Mouse (Mus musculus) intestine, embryonic 14.5 days (tissue): ENCODE data around the gene Dlat. TPM values are rescaled to one million over a fixed set of nuclear protein-coding genes. Genes with fewer than 3 reads are reported as not detected.

Source experiments
- ATAC-seq: fragments of 200-750 bp; cut with Nextera tagmentation; replicated peaks from 2 replicates; pipeline ENCODE4 v1.8.0; 2017; ENCODE audit warnings: low read depth, moderate number of reproducible peaks, moderate TSS enrichment, moderate library complexity; ENCODE audit not compliant: low FRiP score, low TSS enrichment
- DNase-seq: peaks from one replicate; pipeline ENCODE4 v3.0.0-alpha.2; 2018; ENCODE audit warnings: low spot score
- H3K27ac ChIP-seq: fragments of 300-500 bp; sonication (generic); 2 replicates; pipeline ENCODE4 v1.5.1; 2014; ENCODE audit warnings: low read depth, mild to moderate bottlenecking, control low read depth
- H3K27me3 ChIP-seq: fragments of 300-500 bp; sonication (generic); replicated peaks from 2 replicates; pipeline ENCODE4 v1.6.1; 2014; ENCODE audit warnings: low read length, control low read depth; ENCODE audit not compliant: control insufficient read depth, insufficient read depth
- H3K36me3 ChIP-seq: fragments of 300-500 bp; sonication (generic); 2 replicates; pipeline ENCODE4 v1.6.1; 2014; ENCODE audit warnings: low read length, control low read depth; ENCODE audit not compliant: control insufficient read depth, insufficient read depth
- H3K4me1 ChIP-seq: fragments of 300-500 bp; sonication (generic); replicated peaks from 2 replicates; pipeline ENCODE4 v1.6.1; 2014; ENCODE audit warnings: low read length, control low read depth, mixed read lengths; ENCODE audit not compliant: control insufficient read depth, insufficient read depth
- H3K4me2 ChIP-seq: fragments of 300-500 bp; sonication (generic); 2 replicates; pipeline ENCODE4 v1.6.1; 2014; ENCODE audit warnings: low read length
- H3K4me3 ChIP-seq: fragments of 300-500 bp; sonication (generic); 2 replicates; pipeline ENCODE4 v1.5.1; 2014; ENCODE audit warnings: low read depth, low read length, control low read depth, mixed read lengths
- H3K9ac ChIP-seq: fragments of 300-500 bp; sonication (generic); 2 replicates; pipeline ENCODE4 v1.6.1; 2014; ENCODE audit warnings: mild to moderate bottlenecking, low read length
- H3K9me3 ChIP-seq: fragments of 300-500 bp; sonication (generic); 2 replicates; pipeline ENCODE4 v1.6.1; 2016; ENCODE audit warnings: low read length, control low read depth; ENCODE audit not compliant: control insufficient read depth
- WGBS: fragments of 180-500 bp; shearing (Covaris S2); extraction: QIAGEN DNeasy Blood & Tissue Kit; methylation state at CpG from one replicate; pipeline ENCODE4 v1.1.7; 2014; 5-methylcytosine and 5-hydroxymethylcytosine counted together
- polyA plus RNA-seq: library from polyadenylated mRNA; unstranded; fragments of >200 nt; fragmentation: Nextera tagmentation; extraction: Ambion mirVana; gene quantifications from 2 replicates; pipeline ENCODE4 v1.2.1, GENCODE M21; 2014

Dlat gene
- polyA plus RNA-seq, 1 experiment from 2014 or later, result 60.9 TPM

DNA sequence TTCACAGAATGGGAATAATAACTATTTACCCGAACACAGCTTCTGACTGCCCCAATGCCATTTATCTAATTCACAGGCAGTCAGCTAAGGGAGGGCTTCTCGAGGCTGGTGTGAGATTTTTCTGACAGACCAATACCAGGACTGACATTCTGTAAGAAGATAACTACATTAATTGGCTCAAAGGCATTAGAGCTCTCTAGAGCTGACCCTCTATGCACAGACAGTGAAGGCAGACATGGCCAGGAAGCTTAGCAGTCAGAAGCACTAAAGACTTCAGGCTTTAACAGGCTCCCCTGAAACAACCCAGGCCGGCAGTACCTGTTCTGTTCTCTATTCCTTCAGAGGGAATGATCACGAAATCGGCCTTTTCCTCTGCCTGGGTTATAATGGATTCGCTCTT lies 35.6 kb upstream of the Dlat start:
- peaks cover 14% of the 10 kb centered on the region; the same call in 1 of the 2 replicates for H3K27me3 ChIP-seq
- H3K27ac ChIP-seq, result no peak overlapping the region
- H3K9ac ChIP-seq, result no peak overlapping the region
- H3K4me3 ChIP-seq, result no peak overlapping the region
- no peaks in the 10 kb centered on the region for H3K9me3 ChIP-seq
- WGBS, result 87% methylated on average over 6 of the region's 6 CpGs
- H3K4me2 ChIP-seq, result no peak overlapping the region
- DNase-seq (no peak), ATAC-seq (no peak)
- no peaks in the 10 kb centered on the region for H3K36me3 ChIP-seq
- peaks cover 11% of the 10 kb centered on the region for H3K4me1 ChIP-seq

DNA sequence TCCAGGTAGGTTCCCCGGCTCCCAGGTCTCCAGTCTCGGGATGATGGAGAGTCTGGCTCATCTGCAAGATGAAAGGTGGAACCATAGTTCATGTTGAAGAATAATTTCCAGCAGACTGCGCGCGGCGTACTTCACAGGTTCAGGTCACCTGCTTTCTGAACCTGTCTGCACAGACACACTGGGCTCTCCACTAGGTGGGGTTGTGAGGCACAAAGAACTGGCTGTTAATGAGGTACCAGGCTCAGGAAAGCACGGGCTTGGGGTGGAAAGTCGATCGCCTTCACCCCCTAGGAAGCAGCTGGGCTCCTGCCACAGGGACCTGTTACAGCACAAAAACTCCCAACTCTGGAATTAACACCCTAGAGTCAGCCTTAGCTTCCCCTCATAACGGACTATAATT lies 34.1 kb upstream of the Dlat start:
- DNase-seq (peak; percentile 71), ATAC-seq (peak; percentile 37; the same call in 1 of the 2 replicates)
- Histone ChIP-seq H3K27ac (no peak overlapping the region), H3K4me1 (peaks cover 11% of the 10 kb centered on the region), H3K27me3 (0 out of 2 replicates have a peak, but pooled peaks cover 8% of the 10 kb centered on the region), H3K9me3 (no peaks in the 10 kb centered on the region), H3K4me2 (0 out of 2 replicates have a peak overlapping the region, but pooled peaks have one; percentile 7), H3K9ac (no peak overlapping the region), H3K36me3 (0 out of 2 replicates have a peak, but pooled peaks cover 3% of the 10 kb centered on the region), H3K4me3 (no peak overlapping the region)
- 18% methylated on average over 10 of the region's 10 CpGs for WGBS

DNA sequence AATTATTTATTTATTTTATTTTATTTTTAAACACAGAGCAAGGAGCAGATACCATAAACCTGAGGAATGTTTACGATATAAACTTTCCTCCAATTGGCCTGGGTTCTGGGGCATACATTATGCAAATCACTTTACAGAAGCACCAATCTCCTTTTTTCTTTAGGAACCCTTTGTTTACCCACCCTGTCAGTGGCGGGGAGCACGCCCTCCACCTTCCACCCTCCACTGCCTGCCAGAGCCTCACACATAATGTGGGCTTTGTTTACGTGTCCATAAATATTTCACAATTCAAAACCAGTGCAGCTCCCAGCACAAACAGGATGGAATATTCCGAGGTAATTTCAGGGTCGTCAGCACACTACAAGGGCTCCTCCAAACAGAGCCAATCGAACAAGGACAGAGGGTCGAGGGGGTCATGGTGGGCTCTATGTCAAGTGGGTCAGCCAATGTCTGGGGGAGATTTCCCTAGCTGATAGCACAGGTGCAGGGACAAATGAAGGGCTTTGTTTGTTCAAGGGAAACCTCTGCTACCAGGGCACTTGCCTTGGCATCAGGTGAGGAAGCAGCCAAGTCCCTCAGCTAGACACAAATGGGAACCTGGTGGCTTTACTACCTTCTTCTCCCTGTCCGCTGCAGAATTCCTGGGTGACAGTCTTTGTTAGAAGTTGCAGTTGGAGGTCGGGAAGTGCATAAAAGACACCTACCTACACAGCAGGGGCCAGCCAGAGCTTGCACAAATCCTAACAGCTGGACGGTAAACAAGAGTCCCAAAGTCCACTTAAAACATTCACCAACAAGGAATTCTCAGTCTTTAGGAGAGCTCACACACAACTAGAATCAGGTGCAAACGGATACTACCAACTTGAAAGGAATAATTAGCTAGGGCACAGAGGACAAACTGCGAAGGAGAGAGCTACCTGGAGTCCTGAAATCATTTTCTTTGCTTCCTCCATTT lies 33.3 kb upstream of the Dlat start:
- Histone ChIP-seq H3K27me3 (0 out of 2 replicates have a peak, but pooled peaks cover 2% of the 10 kb centered on the region), H3K36me3 (0 out of 2 replicates have a peak, but pooled peaks cover 6% of the 10 kb centered on the region), H3K4me1 (peaks cover 6% of the 10 kb centered on the region), H3K4me3 (no peak overlapping the region), H3K4me2 (0 out of 2 replicates have a peak overlapping the region, but pooled peaks have one; percentile 9), H3K9ac (no peak overlapping the region), H3K9me3 (no peaks in the 10 kb centered on the region), H3K27ac (no peak overlapping the region)
- no peak for DNase-seq
- 28% methylated on average over 13 of the region's 13 CpGs for WGBS
- peak; percentile 69 for ATAC-seq

DNA sequence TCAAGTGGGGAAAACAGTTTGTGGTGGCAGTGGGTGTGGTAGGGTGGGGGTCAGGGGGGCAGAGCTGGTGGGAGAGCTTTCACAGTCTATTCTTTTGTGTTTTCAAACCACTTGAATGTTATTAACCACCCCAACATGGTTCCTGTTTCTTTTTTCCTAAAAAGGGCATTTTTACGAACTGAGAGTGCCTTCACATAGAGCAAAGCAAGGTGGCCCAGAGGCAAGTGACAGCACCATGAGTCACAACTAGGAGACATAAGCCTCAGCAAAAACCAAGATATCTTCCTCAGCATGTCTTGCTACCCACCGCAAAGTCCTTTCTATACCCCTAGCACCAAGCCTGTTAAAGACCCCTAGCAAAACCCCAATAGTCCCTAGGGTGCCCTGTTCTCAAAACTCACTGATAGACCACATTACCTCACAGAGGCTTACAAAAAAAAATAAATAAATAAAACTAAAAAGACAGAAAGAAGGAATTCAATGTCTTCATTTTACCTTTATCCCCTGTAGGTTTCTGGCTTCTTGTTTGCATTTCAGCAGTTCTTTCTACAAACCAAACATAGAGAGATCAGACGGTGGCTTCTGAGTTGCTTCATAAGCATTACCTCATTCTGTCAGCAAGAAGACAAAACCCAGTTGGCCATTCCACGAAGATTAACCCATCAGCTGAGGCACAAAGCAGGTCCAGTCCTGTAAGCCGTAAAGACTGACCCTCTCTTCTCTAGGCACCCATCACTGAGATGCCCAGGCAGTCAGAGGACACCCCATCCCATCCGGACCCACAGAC lies 27.5 kb upstream of the Dlat start:
- H3K4me1 ChIP-seq, result no peaks in the 10 kb centered on the region
- no peak overlapping the region for H3K27ac ChIP-seq
- DNase-seq (no peak), ATAC-seq (no peak)
- 63% methylated on average over 6 of the region's 6 CpGs for WGBS
- peaks cover 12% of the 10 kb centered on the region; the same call in 1 of the 2 replicates for H3K36me3 ChIP-seq
- no peaks in the 10 kb centered on the region for H3K27me3 ChIP-seq
- no peaks in the 10 kb centered on the region for H3K9me3 ChIP-seq
- no peak overlapping the region for H3K9ac ChIP-seq
- no peak overlapping the region for H3K4me2 ChIP-seq
- H3K4me3 ChIP-seq, result no peak overlapping the region

DNA sequence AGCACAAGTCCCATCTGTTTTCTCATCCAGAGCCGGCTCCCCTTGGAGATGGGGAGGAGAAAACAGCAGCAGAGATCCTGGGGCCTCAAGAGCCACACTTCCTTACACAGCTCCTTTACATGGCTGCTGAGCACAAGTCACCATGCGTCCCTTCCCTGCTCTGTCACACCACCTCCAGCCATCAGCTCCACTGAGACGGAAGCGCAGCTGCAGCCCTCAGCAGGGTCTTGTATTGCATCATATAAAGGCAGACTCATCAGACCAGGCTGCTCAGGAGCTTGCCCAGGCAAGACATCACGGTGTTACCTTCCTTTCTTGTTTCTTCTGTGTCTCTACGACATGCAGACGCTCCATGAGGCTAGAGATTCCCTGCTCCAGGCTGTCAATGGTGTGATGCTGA lies 22.1 kb upstream of the Dlat start:
- DNase-seq, result no peak
- no peak overlapping the region for H3K4me2 ChIP-seq
- 73% methylated on average over 7 of the region's 7 CpGs for WGBS
- H3K4me3 ChIP-seq, result no peak overlapping the region
- H3K9me3 ChIP-seq, result no peaks in the 10 kb centered on the region
- no peak overlapping the region for H3K9ac ChIP-seq
- H3K4me1 ChIP-seq, result no peaks in the 10 kb centered on the region
- H3K27ac ChIP-seq, result no peak overlapping the region
- H3K27me3 ChIP-seq, result no peaks in the 10 kb centered on the region
- ATAC-seq, result no peak
- H3K36me3 ChIP-seq, result peaks cover 6% of the 10 kb centered on the region; the same call in 1 of the 2 replicates

DNA sequence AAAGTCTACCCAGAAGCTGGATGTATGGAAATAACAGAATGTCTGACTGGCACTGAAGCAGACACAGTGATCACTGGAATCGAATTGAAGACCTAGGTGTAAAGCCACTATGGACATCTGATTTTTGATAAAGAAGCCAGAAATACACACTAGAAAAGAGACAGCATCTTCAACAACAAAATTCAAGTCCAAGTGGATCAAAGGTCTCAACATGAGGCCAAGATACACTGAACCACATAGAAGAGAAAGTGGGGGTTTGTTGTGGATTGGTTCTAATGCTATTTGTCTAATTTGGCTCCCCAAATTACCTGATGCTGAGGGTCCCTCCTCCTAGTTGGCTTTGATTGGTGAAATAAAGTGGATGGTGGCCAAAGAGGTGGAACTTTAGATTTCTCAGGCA lies 19.8 kb upstream of the Dlat start:
- Histone ChIP-seq H3K9me3 (no peaks in the 10 kb centered on the region), H3K27ac (no peak overlapping the region), H3K27me3 (no peaks in the 10 kb centered on the region), H3K4me2 (no peak overlapping the region), H3K36me3 (peaks cover 5% of the 10 kb centered on the region; the same call in 1 of the 2 replicates), H3K9ac (no peak overlapping the region), H3K4me1 (no peaks in the 10 kb centered on the region), H3K4me3 (no peak overlapping the region)
- ATAC-seq (no peak), DNase-seq (no peak)
- WGBS, result 84% methylated on average over 1 of the region's 1 CpGs

DNA sequence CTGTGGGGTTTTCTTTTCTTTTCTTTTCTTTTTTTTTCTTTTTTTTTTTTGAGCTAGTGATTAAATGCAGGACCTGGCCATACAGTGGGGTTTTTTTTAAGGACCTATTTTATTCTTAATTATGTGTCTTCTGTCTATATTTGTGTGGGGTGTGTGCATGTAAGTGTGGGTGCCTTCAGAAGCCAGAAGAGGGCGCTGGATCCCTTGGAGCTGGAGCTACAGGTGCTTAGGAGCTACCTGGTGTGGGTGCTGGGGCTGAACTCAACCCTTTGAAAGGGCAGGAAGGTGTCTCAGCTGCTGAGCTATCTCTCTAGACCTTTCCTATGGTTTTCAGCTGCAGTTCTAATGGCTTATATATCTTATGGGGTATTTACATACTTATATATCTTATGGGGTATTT lies 15.2 kb upstream of the Dlat start:
- Histone ChIP-seq H3K4me2 (no peak overlapping the region), H3K4me1 (no peaks in the 10 kb centered on the region), H3K27me3 (no peaks in the 10 kb centered on the region), H3K9ac (no peak overlapping the region), H3K27ac (no peak overlapping the region), H3K4me3 (no peak overlapping the region), H3K9me3 (no peaks in the 10 kb centered on the region), H3K36me3 (no peaks in the 10 kb centered on the region)
- ATAC-seq (no peak), DNase-seq (no peak)
- 35% methylated on average over 1 of the region's 1 CpGs for WGBS

DNA sequence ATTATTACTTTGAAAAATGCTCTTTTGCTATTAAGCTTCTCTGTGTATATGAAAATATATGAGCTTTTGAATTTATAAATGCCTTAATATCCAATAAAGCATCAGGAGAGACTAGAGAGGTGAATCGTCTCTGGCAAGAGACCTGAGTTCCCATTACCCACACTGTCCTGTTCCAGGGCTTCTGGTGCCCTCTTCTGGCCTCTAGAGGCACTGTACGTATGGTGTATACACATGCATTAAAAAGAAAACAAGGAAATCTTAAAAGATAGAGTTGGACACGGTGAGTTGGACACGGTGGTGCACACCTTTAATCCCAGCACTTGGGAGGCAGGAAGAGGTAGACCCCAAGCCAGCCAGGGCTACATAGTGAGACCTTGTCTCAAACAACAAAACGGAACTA lies 11.1 kb upstream of the Dlat start:
- Histone ChIP-seq H3K36me3 (peaks cover 4% of the 10 kb centered on the region; the same call in 1 of the 2 replicates), H3K9ac (no peak overlapping the region), H3K27me3 (no peaks in the 10 kb centered on the region), H3K27ac (no peak overlapping the region), H3K9me3 (no peaks in the 10 kb centered on the region), H3K4me1 (no peaks in the 10 kb centered on the region), H3K4me2 (no peak overlapping the region), H3K4me3 (no peak overlapping the region)
- ATAC-seq (peak; percentile 58; the same call in 1 of the 2 replicates), DNase-seq (no peak)
- WGBS, result 36% methylated on average over 5 of the region's 5 CpGs
